Mouse (Mus musculus) heart, embryonic 14.5 days (tissue): ENCODE results near the gene AI597479. TPM values are rescaled to one million over a fixed set of nuclear protein-coding genes. Genes with fewer than 3 reads are reported as not detected.
A peak's percentile ranks its signal among the peaks of the same experiment; 100 is the strongest.

Experiments used
- ATAC-seq: fragments of 200-750 bp; cut with Nextera tagmentation; 2 replicates; pipeline ENCODE4 v1.8.0; 2017; ENCODE audit warnings: low read depth, moderate TSS enrichment; ENCODE audit not compliant: insufficient number of reproducible peaks, insufficient read depth, low FRiP score
- H3K27ac ChIP-seq, 2 experiments: fragments of 200-500 bp in 1 of 2; fragments of 300-500 bp in 1 of 2; sonication (generic) in 1 of 2; replicated peaks in 1 of 2; 2 replicates each; pipeline ENCODE4 v1.5.1; 2012 to 2014; ENCODE audit warnings: low read depth in 2 of 2, low read length in 2 of 2, control low read depth in 1 of 2, mild to moderate bottlenecking in 1 of 2, mixed read lengths in 1 of 2; ENCODE audit not compliant: control insufficient read depth in 1 of 2, insufficient read depth in 1 of 2
- H3K27me3 ChIP-seq: fragments of 300-500 bp; sonication (generic); 2 replicates; pipeline ENCODE4 v1.6.1; 2014; ENCODE audit warnings: mild to moderate bottlenecking, low read length, control low read depth; ENCODE audit not compliant: control insufficient read depth, insufficient read depth
- H3K36me3 ChIP-seq: fragments of 300-500 bp; sonication (generic); 2 replicates; pipeline ENCODE4 v1.6.1; 2014; ENCODE audit warnings: mild to moderate bottlenecking, control low read depth, low read length, mixed read lengths; ENCODE audit not compliant: control insufficient read depth, insufficient read depth
- H3K4me1 ChIP-seq, 2 experiments: fragments of 200-500 bp in 1 of 2; fragments of 300-500 bp in 1 of 2; sonication (generic) in 1 of 2; 2 replicates each; pipeline ENCODE4 v1.6.1; 2012 to 2014; ENCODE audit warnings: low read length in 2 of 2, control low read depth in 1 of 2, mixed read lengths in 1 of 2; ENCODE audit not compliant: control insufficient read depth in 2 of 2, insufficient read depth in 2 of 2
- H3K4me2 ChIP-seq: fragments of 300-500 bp; sonication (generic); 2 replicates; pipeline ENCODE4 v1.6.1; 2014; ENCODE audit warnings: mild to moderate bottlenecking, low read length
- H3K4me3 ChIP-seq, 2 experiments: fragments of 200-500 bp in 1 of 2; fragments of 300-500 bp in 1 of 2; sonication (generic) in 1 of 2; 2 replicates each; pipeline ENCODE4 v1.5.1; 2012 to 2014; ENCODE audit warnings: low read length in 2 of 2, mild to moderate bottlenecking in 2 of 2, control low read depth in 1 of 2, low read depth in 1 of 2, moderate library complexity in 1 of 2; ENCODE audit not compliant: control insufficient read depth in 1 of 2, insufficient read depth in 1 of 2
- H3K9ac ChIP-seq: fragments of 300-500 bp; sonication (generic); 2 replicates; pipeline ENCODE4 v1.6.1; 2014; ENCODE audit warnings: mild to moderate bottlenecking, low read length
- H3K9me3 ChIP-seq: fragments of 300-500 bp; sonication (generic); 2 replicates; pipeline ENCODE4 v1.6.1; 2016; ENCODE audit warnings: low read length, control low read depth; ENCODE audit not compliant: control insufficient read depth
- WGBS: fragments of 180-500 bp; shearing (Covaris S2); extraction: QIAGEN DNeasy Blood & Tissue Kit; methylation state at CpG from one replicate; pipeline ENCODE4 v1.1.7; 2014; 5-methylcytosine and 5-hydroxymethylcytosine counted together
- polyA plus RNA-seq: library from polyadenylated mRNA; unstranded; fragments of >200 nt; fragmentation: Nextera tagmentation; extraction: Ambion mirVana; gene quantifications from 2 replicates; pipeline ENCODE4 v1.2.1, GENCODE M21; 2014

The AI597479 gene
- polyA plus RNA-seq, 1 experiment from 2014 or later, result 20.4 TPM

DNA sequence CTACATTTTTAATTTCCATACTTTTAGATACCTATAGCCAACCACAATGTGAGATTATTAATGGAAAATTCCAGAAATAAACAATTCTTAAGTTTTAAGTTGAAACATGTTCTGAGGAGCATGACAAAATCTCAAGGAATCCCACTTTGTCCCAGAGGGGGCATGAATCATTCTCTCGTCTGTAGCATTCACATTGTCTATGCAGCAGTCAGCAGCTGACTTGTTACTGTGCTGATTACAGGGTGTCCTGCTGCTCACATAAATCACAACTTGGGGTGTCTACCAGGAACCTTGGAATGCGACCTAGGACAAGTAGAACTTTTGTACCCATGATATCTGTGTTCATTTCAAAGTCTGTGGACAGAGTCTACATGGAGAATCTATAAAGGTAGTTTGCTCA lies 49.0 kb downstream of the AI597479 start:
- Histone ChIP-seq H3K27ac (no peak overlapping the region), H3K27me3 (no peaks in the 10 kb centered on the region), H3K4me2 (no peak overlapping the region), H3K9ac (no peak overlapping the region; the same call in 1 of the 2 replicates), H3K4me1 (peaks cover 20 to 72% of the 10 kb centered on the region in 2 experiments), H3K4me3 (no peak overlapping the region), H3K36me3 (peaks cover 96% of the 10 kb centered on the region), H3K9me3 (no peaks in the 10 kb centered on the region)
- no peak for ATAC-seq
- 61% methylated on average over 2 of the region's 2 CpGs for WGBS

DNA sequence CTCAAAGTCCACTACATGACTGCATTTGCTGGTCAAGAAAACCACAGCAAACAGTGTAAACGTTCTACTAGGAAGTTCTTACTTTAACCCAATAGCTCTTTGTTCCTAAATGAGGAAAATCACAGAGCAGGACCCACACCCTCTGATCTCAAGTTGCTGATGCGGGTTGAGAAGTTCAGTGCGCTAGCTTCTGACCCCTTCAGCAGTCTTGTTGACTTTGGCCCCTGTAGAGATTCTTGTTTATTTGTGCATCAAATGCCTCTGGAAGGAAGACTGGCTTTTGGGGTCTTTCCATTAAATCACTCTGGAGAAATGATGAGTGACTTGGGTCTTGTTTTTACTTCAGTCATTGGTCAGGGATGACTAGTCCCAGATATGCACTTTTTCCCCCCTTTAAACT lies 51.7 kb downstream of the AI597479 start:
- no peak for ATAC-seq
- Histone ChIP-seq H3K9ac (no peak overlapping the region), H3K36me3 (peaks cover 79% of the 10 kb centered on the region), H3K27me3 (no peaks in the 10 kb centered on the region), H3K27ac (no peak overlapping the region), H3K4me1 (peaks cover 28 to 72% of the 10 kb centered on the region in 2 experiments), H3K9me3 (no peaks in the 10 kb centered on the region), H3K4me3 (no peak overlapping the region), H3K4me2 (no peak overlapping the region)
- WGBS, result 61% methylated on average over 3 of the region's 3 CpGs

DNA sequence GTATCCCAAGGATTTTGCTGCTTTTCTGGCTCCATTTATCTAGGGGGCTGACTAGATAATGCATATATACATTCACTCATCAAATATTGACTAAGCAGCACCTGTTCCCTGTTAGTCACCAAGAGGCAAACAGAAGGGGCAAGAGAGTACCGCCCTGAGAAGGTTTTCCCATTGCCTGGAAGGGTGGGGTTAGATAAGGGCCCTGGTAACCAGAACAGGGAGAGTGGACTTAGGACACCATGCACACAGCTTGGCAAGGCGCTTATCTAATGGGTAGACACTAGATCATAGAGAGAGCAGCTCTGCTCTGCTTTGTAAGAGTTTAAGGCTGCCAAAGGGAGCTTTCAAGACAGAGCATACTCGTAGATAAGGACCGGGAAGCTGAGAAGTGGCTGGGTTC lies 54.1 kb downstream of the AI597479 start:
- no peak for ATAC-seq
- no peaks in the 10 kb centered on the region for H3K27me3 ChIP-seq
- H3K27ac ChIP-seq, result 0 out of 4 replicates have a peak overlapping the region, but pooled peaks of 1 of the 2 experiments have one; percentile 76
- no peak overlapping the region for H3K9ac ChIP-seq
- peaks cover 65% of the 10 kb centered on the region for H3K36me3 ChIP-seq
- H3K4me2 ChIP-seq, result no peak overlapping the region
- no peak overlapping the region for H3K4me3 ChIP-seq
- peaks cover 28 to 72% of the 10 kb centered on the region in 2 experiments for H3K4me1 ChIP-seq
- no peaks in the 10 kb centered on the region for H3K9me3 ChIP-seq
- WGBS, result 49% methylated on average over 4 of the region's 4 CpGs

DNA sequence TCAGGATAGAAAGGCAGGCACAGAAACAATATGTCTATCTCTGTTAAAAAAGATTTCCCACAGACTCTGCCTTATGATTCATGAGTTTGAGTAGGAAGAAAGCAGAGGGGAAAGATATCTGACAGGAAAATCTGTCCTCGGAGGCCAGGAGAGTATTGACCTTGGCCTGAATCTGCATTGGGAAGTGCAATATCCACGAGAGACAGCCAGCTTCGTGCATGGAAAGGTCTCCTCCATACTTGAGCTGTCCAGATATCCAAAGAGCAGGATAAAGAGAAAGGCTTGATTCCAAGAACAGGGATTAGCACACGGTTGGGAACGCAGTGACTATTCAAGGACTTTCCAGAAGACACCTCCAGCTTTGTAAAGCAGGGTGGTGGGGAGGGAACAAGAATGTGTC lies 55.0 kb downstream of the AI597479 start:
- Histone ChIP-seq H3K36me3 (peaks cover 65% of the 10 kb centered on the region), H3K4me1 (peaks cover 26 to 71% of the 10 kb centered on the region in 2 experiments), H3K9me3 (no peaks in the 10 kb centered on the region), H3K4me3 (no peak overlapping the region), H3K9ac (no peak overlapping the region), H3K27ac (peak overlapping the region; percentile 24 to 76), H3K27me3 (no peaks in the 10 kb centered on the region), H3K4me2 (peak overlapping the region; percentile 23; the same call in 1 of the 2 replicates)
- no peak; the same call in 1 of the 2 replicates for ATAC-seq
- 25% methylated on average over 5 of the region's 5 CpGs for WGBS

- H3K36me3 ChIP-seq, result peaks cover 65% of the 10 kb centered on the region
- H3K4me3 ChIP-seq, result no peak overlapping the region
- no peak overlapping the region for H3K9ac ChIP-seq
- ATAC-seq, result 0 out of 2 replicates have a peak, but pooled peaks have one; percentile 33
- H3K4me1 ChIP-seq, result peaks cover 24 to 74% of the 10 kb centered on the region in 2 experiments
- WGBS, result 19% methylated on average over 2 of the region's 2 CpGs
- H3K27ac ChIP-seq, result peak overlapping the region; percentile 25 to 76; a peak in 3 of 4 replicates
- H3K27me3 ChIP-seq, result no peaks in the 10 kb centered on the region
- H3K9me3 ChIP-seq, result no peaks in the 10 kb centered on the region
- H3K4me2 ChIP-seq, result peak overlapping the region; percentile 11; the same call in 1 of the 2 replicates
Observed at GRCm38 (mm10) chr1:43154491-43154890, 56.0 kb downstream of the AI597479 start.

GRCm38 (mm10) chr1:43157907-43158306 lies 59.4 kb downstream of the AI597479 start:
- 89% methylated on average over 2 of the region's 2 CpGs for WGBS
- ATAC-seq, result no peak
- Histone ChIP-seq H3K9me3 (no peaks in the 10 kb centered on the region), H3K9ac (no peak overlapping the region), H3K4me1 (peaks cover 30 to 85% of the 10 kb centered on the region in 2 experiments), H3K27ac (no peak overlapping the region), H3K4me2 (no peak overlapping the region), H3K36me3 (peaks cover 44% of the 10 kb centered on the region), H3K4me3 (no peak overlapping the region), H3K27me3 (no peaks in the 10 kb centered on the region)

DNA sequence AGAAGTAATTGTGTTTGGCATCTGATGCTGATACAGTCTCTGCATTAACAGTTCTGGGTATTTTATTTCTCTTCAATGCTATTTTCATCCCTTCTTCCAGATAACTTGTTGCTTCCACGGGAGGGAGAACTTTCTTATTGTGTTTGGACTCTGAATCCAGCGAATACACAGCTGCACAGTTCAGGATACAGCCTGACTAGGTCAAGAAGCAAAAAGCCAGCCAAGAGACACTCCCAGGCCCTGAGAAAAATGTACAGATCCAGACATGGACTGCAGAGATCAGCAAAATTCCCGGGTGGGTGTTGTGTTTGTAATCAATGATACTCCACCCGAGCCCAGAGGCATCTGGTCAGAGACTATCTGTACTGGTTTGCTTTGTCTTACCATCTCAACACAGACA lies 60.9 kb downstream of the AI597479 start:
- Histone ChIP-seq H3K36me3 (peaks cover 40% of the 10 kb centered on the region), H3K27ac (peak overlapping the region; percentile 75 to 77), H3K4me2 (peak overlapping the region; percentile 72), H3K27me3 (no peaks in the 10 kb centered on the region), H3K9me3 (no peaks in the 10 kb centered on the region), H3K4me1 (peaks cover 29 to 70% of the 10 kb centered on the region in 2 experiments), H3K4me3 (peak overlapping the region in 1 of 2 experiments; percentile 4; a peak in 2 of 4 replicates), H3K9ac (peak overlapping the region; percentile 58)
- 8% methylated on average over 4 of the region's 4 CpGs for WGBS
- ATAC-seq, result no peak

DNA sequence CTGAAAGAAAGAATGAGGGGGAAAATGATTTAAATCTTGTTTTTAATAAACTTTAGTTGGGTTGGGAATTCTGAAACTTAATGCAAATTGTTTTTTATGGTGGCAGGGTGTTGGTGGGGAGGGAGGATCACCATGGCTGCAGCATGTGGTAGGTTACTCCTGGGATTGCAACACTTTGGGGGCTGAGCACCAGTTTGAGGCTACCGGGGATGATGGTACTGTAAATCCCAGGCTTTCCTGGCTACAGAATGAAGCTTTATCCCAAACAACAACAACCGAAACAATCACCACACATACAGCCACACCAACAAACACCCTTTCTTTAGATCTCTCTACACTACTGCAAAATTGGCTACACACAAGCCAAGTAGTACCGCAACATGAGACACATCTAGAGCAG lies 63.9 kb downstream of the AI597479 start:
- ATAC-seq, result no peak
- Histone ChIP-seq H3K9ac (peak overlapping the region; percentile 96), H3K27ac (peak overlapping the region; percentile 53 to 91), H3K36me3 (peaks cover 41% of the 10 kb centered on the region), H3K4me1 (peaks cover 15 to 51% of the 10 kb centered on the region in 2 experiments), H3K9me3 (no peaks in the 10 kb centered on the region), H3K27me3 (no peaks in the 10 kb centered on the region), H3K4me3 (peak overlapping the region; percentile 58 to 71), H3K4me2 (peak overlapping the region; percentile 72)
- WGBS, result 55% methylated on average over 3 of the region's 3 CpGs
